Mouse (Mus musculus) intestine, embryonic 16.5 days (tissue): ENCODE results near the gene Ccdc106. TPM values are rescaled to one million over a fixed set of nuclear protein-coding genes. Genes with fewer than 3 reads are reported as not detected.

Experiments
- ATAC-seq: fragments of 200-750 bp; cut with Nextera tagmentation; 2 replicates; pipeline ENCODE4 v1.8.0; 2017; ENCODE audit warnings: moderate TSS enrichment, moderate library complexity
- H3K27ac ChIP-seq: fragments of 300-500 bp; sonication (generic); 2 replicates; pipeline ENCODE4 v1.5.1; 2014; ENCODE audit warnings: mild to moderate bottlenecking, low read length
- H3K27me3 ChIP-seq: fragments of 300-500 bp; sonication (generic); replicated peaks from 2 replicates; pipeline ENCODE4 v1.6.1; 2014; ENCODE audit warnings: low read length, control low read depth, mixed read lengths; ENCODE audit not compliant: control insufficient read depth, insufficient read depth
- H3K36me3 ChIP-seq: fragments of 300-500 bp; sonication (generic); 2 replicates; pipeline ENCODE4 v1.6.1; 2014; ENCODE audit warnings: low read length, control low read depth; ENCODE audit not compliant: control insufficient read depth, insufficient read depth
- H3K4me1 ChIP-seq: fragments of 300-500 bp; sonication (generic); 2 replicates; pipeline ENCODE4 v1.6.1; 2014; ENCODE audit warnings: low read length, control low read depth, mixed read lengths; ENCODE audit not compliant: control insufficient read depth, insufficient read depth
- H3K4me2 ChIP-seq: fragments of 300-500 bp; sonication (generic); 2 replicates; pipeline ENCODE4 v1.6.1; 2014; ENCODE audit warnings: low read depth, low read length, control low read depth
- H3K4me3 ChIP-seq: fragments of 300-500 bp; sonication (generic); 2 replicates; pipeline ENCODE4 v1.5.1; 2014; ENCODE audit warnings: mild to moderate bottlenecking, low read length
- H3K9ac ChIP-seq: fragments of 300-500 bp; sonication (generic); 2 replicates; pipeline ENCODE4 v1.6.1; 2014; ENCODE audit warnings: low read depth, low read length
- H3K9me3 ChIP-seq: fragments of 300-500 bp; sonication (generic); 2 replicates; pipeline ENCODE4 v1.6.1; 2016; ENCODE audit warnings: low read length, control low read depth; ENCODE audit not compliant: control insufficient read depth
- WGBS: fragments of 180-500 bp; shearing (Covaris S2); extraction: QIAGEN DNeasy Blood & Tissue Kit; methylation state at CpG from one replicate; pipeline ENCODE4 v1.1.7; 2014; 5-methylcytosine and 5-hydroxymethylcytosine counted together
- polyA plus RNA-seq: library from polyadenylated mRNA; unstranded; fragments of >200 nt; fragmentation: Nextera tagmentation; extraction: Ambion mirVana; gene quantifications from 2 replicates; pipeline ENCODE4 v1.2.1, GENCODE M21; 2015

Ccdc106 gene
- polyA plus RNA-seq, 1 experiment from 2014 or later = 13.7 TPM

DNA sequence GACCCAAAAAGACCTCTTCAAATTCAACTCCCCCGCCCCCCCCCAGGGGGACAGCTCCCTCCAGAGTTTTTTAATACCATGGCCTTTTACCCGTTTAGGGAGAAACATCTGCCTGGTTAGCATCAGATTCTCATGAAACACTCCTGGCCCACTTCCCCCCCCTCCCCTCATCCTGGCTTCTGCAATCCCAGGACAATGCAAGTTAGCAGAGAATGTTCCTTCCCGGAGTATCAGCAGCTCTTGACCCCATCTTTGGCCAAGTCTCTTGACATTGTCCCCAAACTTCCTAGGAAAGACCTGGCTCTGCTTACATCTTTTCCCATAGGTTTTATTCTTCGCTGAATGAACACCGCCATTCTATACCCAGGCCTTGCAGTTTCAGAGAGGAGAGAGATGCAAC is 844 bp downstream of the Ccdc106 start:
- peak overlapping the region; percentile 86 for H3K4me3 ChIP-seq
- peak overlapping the region; percentile 95 for H3K9ac ChIP-seq
- H3K27me3 ChIP-seq = no peaks in the 10 kb centered on the region
- H3K27ac ChIP-seq = peak overlapping the region; percentile 97
- no peak for ATAC-seq
- WGBS = 43% methylated on average over 5 of the region's 5 CpGs
- H3K4me1 ChIP-seq = peaks cover 17% of the 10 kb centered on the region
- peaks cover 24% of the 10 kb centered on the region for H3K36me3 ChIP-seq
- H3K4me2 ChIP-seq = peak overlapping the region; percentile 75
- peaks cover 2% of the 10 kb centered on the region; the same call in 1 of the 2 replicates for H3K9me3 ChIP-seq

DNA sequence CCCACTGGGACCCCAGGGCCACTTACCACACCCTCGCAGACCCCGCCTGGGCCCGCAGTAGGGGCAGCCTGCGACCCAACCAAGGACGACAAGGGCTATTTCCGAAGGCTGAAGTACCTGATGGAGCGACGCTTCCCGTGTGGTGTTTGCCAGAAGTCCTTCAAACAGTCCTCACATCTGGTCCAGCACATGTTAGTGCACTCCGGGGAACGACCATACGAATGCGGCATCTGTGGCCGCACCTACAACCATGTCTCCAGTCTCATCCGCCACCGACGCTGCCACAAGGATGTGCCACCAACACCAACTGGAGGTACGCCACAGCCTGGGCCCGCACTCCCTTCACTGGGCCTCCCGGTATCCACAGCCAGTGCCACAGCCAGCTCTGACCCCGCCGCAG is 9.2 kb downstream of the Ccdc106 start:
- Histone ChIP-seq H3K4me1 (no peaks in the 10 kb centered on the region), H3K27ac (no peak overlapping the region), H3K9ac (no peak overlapping the region), H3K9me3 (peaks cover 32% of the 10 kb centered on the region), H3K4me2 (no peak overlapping the region), H3K36me3 (peaks cover 59% of the 10 kb centered on the region), H3K27me3 (no peaks in the 10 kb centered on the region), H3K4me3 (no peak overlapping the region)
- 95% methylated on average over 22 of the region's 22 CpGs for WGBS
- ATAC-seq = no peak

DNA sequence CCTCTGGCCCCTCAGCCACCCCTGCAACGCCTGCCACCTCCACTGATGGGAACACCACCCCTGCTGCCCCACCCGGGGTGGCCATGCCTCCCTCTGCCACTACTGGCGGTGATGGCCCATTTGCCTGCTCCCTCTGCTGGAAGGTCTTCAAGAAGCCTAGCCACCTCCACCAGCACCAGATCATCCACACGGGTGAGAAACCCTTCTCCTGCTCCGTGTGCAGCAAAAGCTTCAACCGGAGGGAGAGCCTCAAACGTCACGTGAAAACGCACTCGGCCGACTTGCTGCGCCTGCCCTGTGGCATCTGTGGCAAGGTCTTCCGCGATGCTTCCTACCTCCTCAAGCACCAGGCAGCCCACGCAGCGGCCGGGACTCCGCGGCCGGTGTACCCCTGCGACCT is 9.6 kb downstream of the Ccdc106 start:
- Histone ChIP-seq H3K4me2 (no peak overlapping the region), H3K27me3 (no peaks in the 10 kb centered on the region), H3K27ac (no peak overlapping the region), H3K36me3 (peaks cover 63% of the 10 kb centered on the region), H3K4me1 (no peaks in the 10 kb centered on the region), H3K4me3 (no peak overlapping the region), H3K9me3 (peaks cover 32% of the 10 kb centered on the region), H3K9ac (no peak overlapping the region)
- 88% methylated on average over 21 of the region's 21 CpGs for WGBS
- ATAC-seq = no peak

GRCm38 (mm10) chr7:5030554-5031275 is 10.4 kb downstream of the Ccdc106 start:
- H3K27ac ChIP-seq = no peak overlapping the region
- H3K4me3 ChIP-seq = no peak overlapping the region
- 0 out of 2 replicates have a peak, but pooled peaks have one; percentile 8 for ATAC-seq
- peaks cover 70% of the 10 kb centered on the region for H3K36me3 ChIP-seq
- H3K4me2 ChIP-seq = no peak overlapping the region
- H3K4me1 ChIP-seq = no peaks in the 10 kb centered on the region
- H3K27me3 ChIP-seq = no peaks in the 10 kb centered on the region
- H3K9me3 ChIP-seq = peaks cover 32% of the 10 kb centered on the region
- 86% methylated on average over 63 of the region's 63 CpGs for WGBS
- H3K9ac ChIP-seq = no peak overlapping the region

DNA sequence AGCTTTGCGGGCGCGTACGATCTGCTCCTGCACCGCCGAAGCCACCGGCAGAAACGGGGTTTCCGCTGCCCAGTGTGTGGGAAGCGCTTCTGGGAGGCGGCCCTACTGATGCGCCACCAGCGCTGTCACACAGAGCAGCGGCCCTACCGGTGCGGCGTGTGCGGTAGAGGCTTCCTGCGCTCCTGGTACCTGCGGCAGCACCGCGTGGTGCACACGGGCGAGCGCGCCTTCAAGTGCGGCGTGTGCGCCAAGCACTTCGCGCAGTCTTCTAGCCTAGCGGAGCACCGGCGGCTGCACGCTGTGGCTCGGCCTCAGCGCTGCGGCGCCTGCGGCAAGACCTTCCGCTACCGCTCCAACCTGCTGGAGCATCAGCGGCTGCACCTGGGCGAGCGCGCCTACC is 11.1 kb downstream of the Ccdc106 start:
- peaks cover 32% of the 10 kb centered on the region for H3K9me3 ChIP-seq
- H3K4me3 ChIP-seq = no peak overlapping the region
- H3K9ac ChIP-seq = no peak overlapping the region
- 84% methylated on average over 46 of the region's 46 CpGs for WGBS
- H3K36me3 ChIP-seq = peaks cover 72% of the 10 kb centered on the region
- H3K4me2 ChIP-seq = no peak overlapping the region
- H3K4me1 ChIP-seq = no peaks in the 10 kb centered on the region
- H3K27me3 ChIP-seq = no peaks in the 10 kb centered on the region
- no peak for ATAC-seq
- no peak overlapping the region for H3K27ac ChIP-seq

DNA sequence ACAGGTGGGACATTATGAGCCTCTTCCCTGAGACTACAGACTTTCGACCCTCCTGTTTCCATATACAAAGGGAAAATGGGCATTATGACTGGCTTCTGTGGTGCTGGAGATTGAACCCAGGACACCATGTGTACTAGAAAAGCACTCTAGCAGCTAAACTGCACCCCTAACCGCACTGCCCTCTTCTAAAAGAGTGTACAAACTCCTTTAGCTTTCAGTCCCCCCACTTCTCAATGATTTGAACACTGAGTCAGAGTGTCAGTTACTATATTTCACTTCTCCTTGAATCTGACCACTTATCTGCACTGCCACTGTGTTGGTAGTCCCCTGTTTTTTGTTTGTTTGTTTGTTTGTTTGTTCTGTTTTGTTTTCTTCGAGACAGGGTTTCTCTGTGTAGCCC is 13.5 kb downstream of the Ccdc106 start, which contains the start of gene 4632433K11Rik:
TSS of gene 4632433K11Rik (plus strand) at position 301 of the 400 bp plus-strand sequence.
- H3K9me3 ChIP-seq = peaks cover 32% of the 10 kb centered on the region
- no peaks in the 10 kb centered on the region for H3K27me3 ChIP-seq
- ATAC-seq = no peak
- no peak within 1 kb of the TSS for H3K4me2 ChIP-seq
- peaks cover 61% of the 10 kb centered on the region for H3K36me3 ChIP-seq
- no peak within 1 kb of the TSS for H3K4me3 ChIP-seq
- H3K27ac ChIP-seq = no peak within 1 kb of the TSS
- WGBS = 87% methylated on average over 3 of the region's 3 CpGs
- no peak within 1 kb of the TSS for H3K9ac ChIP-seq
- H3K4me1 ChIP-seq = peaks cover 6% of the 10 kb centered on the region

DNA sequence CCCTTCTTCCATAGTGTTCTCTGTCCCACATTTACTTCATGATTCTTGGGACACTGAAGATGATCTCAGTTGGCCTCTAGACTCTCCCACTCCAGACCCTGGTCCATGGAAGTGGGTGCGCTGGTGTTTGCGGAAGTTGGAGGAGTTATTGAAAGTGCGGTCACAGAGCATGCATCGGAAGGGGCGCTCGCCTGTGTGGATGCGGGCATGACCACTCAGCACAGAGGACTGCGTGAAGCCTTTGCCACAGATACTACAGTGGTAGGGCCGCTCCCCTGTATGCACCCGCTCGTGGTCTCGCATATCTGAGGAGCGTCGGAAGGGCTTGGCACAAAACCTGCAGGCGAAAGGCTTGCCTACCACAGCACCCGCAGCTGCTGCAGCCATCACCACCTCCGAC is 15.3 kb downstream of the Ccdc106 start:
- no peak overlapping the region for H3K27ac ChIP-seq
- no peak overlapping the region for H3K9ac ChIP-seq
- H3K36me3 ChIP-seq = peaks cover 43% of the 10 kb centered on the region
- no peak for ATAC-seq
- 96% methylated on average over 17 of the region's 17 CpGs for WGBS
- peaks cover 6% of the 10 kb centered on the region for H3K4me1 ChIP-seq
- H3K27me3 ChIP-seq = no peaks in the 10 kb centered on the region
- H3K4me3 ChIP-seq = no peak overlapping the region
- peaks cover 17% of the 10 kb centered on the region for H3K9me3 ChIP-seq
- no peak overlapping the region for H3K4me2 ChIP-seq

- H3K4me1 ChIP-seq = peaks cover 6% of the 10 kb centered on the region
- no peak overlapping the region for H3K27ac ChIP-seq
- no peak overlapping the region for H3K4me2 ChIP-seq
- ATAC-seq = no peak
- peaks cover 38% of the 10 kb centered on the region for H3K36me3 ChIP-seq
- H3K4me3 ChIP-seq = no peak overlapping the region
- H3K9me3 ChIP-seq = peaks cover 11% of the 10 kb centered on the region
- H3K9ac ChIP-seq = no peak overlapping the region
- no peaks in the 10 kb centered on the region for H3K27me3 ChIP-seq
- WGBS = 97% methylated on average over 9 of the region's 9 CpGs
These were observed 15.8 kb downstream of the Ccdc106 start for GRCm38 (mm10) chr7:5036136-5036535.

DNA sequence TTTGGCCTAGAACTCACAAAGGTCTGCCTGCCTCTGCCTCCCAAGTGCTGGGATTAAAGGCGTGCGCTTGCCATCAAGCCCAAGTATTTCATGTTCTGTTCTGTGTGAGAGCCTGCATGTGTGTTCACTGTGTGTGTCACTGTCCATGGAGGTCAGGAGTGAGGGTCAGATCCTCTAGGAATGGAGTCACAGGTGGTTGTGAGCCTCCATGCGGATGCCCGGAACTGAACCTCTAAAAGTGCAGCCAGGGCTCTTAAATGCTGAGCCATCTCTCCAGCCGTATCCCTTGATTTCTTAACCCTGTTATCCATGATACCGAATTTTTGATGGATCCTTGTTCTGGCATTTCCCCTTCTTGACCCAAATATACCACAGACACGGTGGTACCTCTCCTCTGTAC is 16.7 kb downstream of the Ccdc106 start:
- WGBS = 93% methylated on average over 7 of the region's 7 CpGs
- peaks cover 29% of the 10 kb centered on the region for H3K36me3 ChIP-seq

More for the DNA sequence above, 16.7 kb downstream of the Ccdc106 start:
- Histone ChIP-seq H3K4me2 (no peak overlapping the region), H3K4me1 (peaks cover 6% of the 10 kb centered on the region), H3K27me3 (no peaks in the 10 kb centered on the region), H3K9ac (no peak overlapping the region), H3K9me3 (peaks cover 3% of the 10 kb centered on the region), H3K27ac (no peak overlapping the region), H3K4me3 (no peak overlapping the region)
- ATAC-seq = no peak
